Mouse (Mus musculus) neural tube, embryonic 15.5 days (tissue): ENCODE measurements around the gene Gm20837. TPM values are rescaled to one million over a fixed set of nuclear protein-coding genes. Genes with fewer than 3 reads are reported as not detected.
"Not testable (repeated sequence)": the region's sequence is repeated elsewhere in the genome, so short reads cannot be mapped to it uniquely, and the experiment has no call there.

Experiments
- ATAC-seq: fragments of 200-750 bp; cut with Nextera tagmentation; 2 replicates; pipeline ENCODE4 v1.8.0; 2017; ENCODE audit warnings: mild to moderate bottlenecking, moderate TSS enrichment, moderate library complexity; ENCODE audit not compliant: low FRiP score
- H3K27ac ChIP-seq: fragments of 300-500 bp; sonication (generic); replicated peaks from 2 replicates; pipeline ENCODE4 v1.5.1; 2015; ENCODE audit warnings: mild to moderate bottlenecking, inconsistent platforms
- H3K27me3 ChIP-seq: fragments of 300-500 bp; sonication (generic); replicated peaks from 2 replicates; pipeline ENCODE4 v1.6.1; 2015; ENCODE audit warnings: inconsistent platforms
- H3K36me3 ChIP-seq: fragments of 300-500 bp; sonication (generic); 2 replicates; pipeline ENCODE4 v1.6.1; 2015; ENCODE audit warnings: inconsistent platforms
- H3K4me1 ChIP-seq: fragments of 300-500 bp; sonication (generic); 2 replicates; pipeline ENCODE4 v1.6.1; 2015; ENCODE audit warnings: inconsistent platforms
- H3K4me2 ChIP-seq: fragments of 300-500 bp; sonication (generic); 2 replicates; pipeline ENCODE4 v1.6.1; 2015; ENCODE audit warnings: inconsistent platforms, mild to moderate bottlenecking, moderate library complexity
- H3K4me3 ChIP-seq: fragments of 300-500 bp; sonication (generic); replicated peaks from 2 replicates; pipeline ENCODE4 v1.5.1; 2015; ENCODE audit warnings: mild to moderate bottlenecking, inconsistent platforms
- H3K9ac ChIP-seq: fragments of 300-500 bp; sonication (generic); replicated peaks from 2 replicates; pipeline ENCODE4 v1.6.1; 2015; ENCODE audit warnings: mild to moderate bottlenecking, inconsistent platforms
- H3K9me3 ChIP-seq: fragments of 300-500 bp; sonication (generic); replicated peaks from 2 replicates; pipeline ENCODE4 v1.6.1; 2016; ENCODE audit warnings: inconsistent platforms
- WGBS: fragments of 180-500 bp; shearing (Covaris S2); methylation state at CpG from one replicate; pipeline ENCODE4 v1.1.7; 2015; ENCODE audit warnings: mixed read lengths; 5-methylcytosine and 5-hydroxymethylcytosine counted together
- polyA plus RNA-seq: library from polyadenylated mRNA; unstranded; fragments of >200 nt; fragmentation: Nextera tagmentation; extraction: Ambion mirVana; gene quantifications from 2 replicates; pipeline ENCODE4 v1.2.1, GENCODE M21; 2015

Gm20837 gene
- not detected in 2 replicates for polyA plus RNA-seq

GRCm38 (mm10) chrY:90400948-90401347, at the start of gene Gm20837:
Gm20837 (plus strand) TSS chrY:90401248.
- not testable (repeated sequence) for H3K4me2 ChIP-seq, H3K9ac ChIP-seq, ATAC-seq, H3K4me1 ChIP-seq, H3K36me3 ChIP-seq, H3K27me3 ChIP-seq, H3K27ac ChIP-seq, H3K9me3 ChIP-seq, H3K4me3 ChIP-seq
- WGBS: no CpG with 5 or more reads among the region's 7 CpGs
